ENCODE assay signal across 8 mouse cellular contexts in genomic region chr15:86405527-86405926, GRCm38 (mm10).
DNase-seq lines count a peak whose midpoint lies in the region; ATAC-seq lines count a peak whose summit lies in the region.

No protein-coding gene starts in this region.

- peak; percentile 65 for DNase-seq in forebrain, embryonic 11.5 days (ENCODE audit: low spot score)
- peak; percentile 56 for DNase-seq in A20 (ENCODE audit: low read depth, low spot score)
- DNase-seq in adrenal gland, postnatal 10 days, result peak; percentile 74
- peak; percentile 42 for DNase-seq in embryo, embryonic 9.5 days (ENCODE audit: extremely low spot score)
- peak; percentile 67 for DNase-seq in lung, postnatal 36 days
- peak; percentile 21 for DNase-seq in spleen, adult 12 weeks (ENCODE audit: low spot score)

- H3K36me3 ChIP-seq in forebrain, embryonic 11.5 days (ENCODE audit: control insufficient read depth, insufficient read depth, low read length), result no peaks in the 10 kb centered on the region
- H3K36me3 ChIP-seq in forebrain, embryonic 13.5 days (ENCODE audit: poor library complexity, severe bottlenecking), result no peaks in the 10 kb centered on the region
- H3K36me3 ChIP-seq in kidney, embryonic 16.5 days (ENCODE audit: insufficient read depth, low read length), result no peaks in the 10 kb centered on the region

- no peak overlapping the region for H3K27ac ChIP-seq in forebrain, embryonic 11.5 days (ENCODE audit: low read depth, low read length)
- H3K27ac ChIP-seq in forebrain, embryonic 13.5 days, result no peak overlapping the region
- no peak overlapping the region for H3K27ac ChIP-seq in kidney, embryonic 16.5 days (ENCODE audit: low read length)

- H3K4me1 ChIP-seq in forebrain, embryonic 11.5 days (replicated peaks; ENCODE audit: control insufficient read depth, insufficient read depth, low read length), result no peaks in the 10 kb centered on the region
- no peaks in the 10 kb centered on the region for H3K4me1 ChIP-seq in forebrain, embryonic 13.5 days
- no peaks in the 10 kb centered on the region for H3K4me1 ChIP-seq in kidney, embryonic 16.5 days (ENCODE audit: insufficient read depth, low read length)

- peaks cover 3% of the 10 kb centered on the region; the same call in 1 of the 2 replicates for H3K27me3 ChIP-seq in forebrain, embryonic 11.5 days (ENCODE audit: control insufficient read depth, insufficient read depth, low read length)
- H3K27me3 ChIP-seq in forebrain, embryonic 13.5 days, result peaks cover 13% of the 10 kb centered on the region
- H3K27me3 ChIP-seq in kidney, embryonic 16.5 days (ENCODE audit: insufficient read depth, low read length), result no peaks in the 10 kb centered on the region

- WGBS in forebrain, embryonic 11.5 days, result 16% methylated on average over 4 of the region's 4 CpGs
- 23% methylated on average over 4 of the region's 4 CpGs for WGBS in forebrain, embryonic 13.5 days
- WGBS in kidney, embryonic 16.5 days, result 31% methylated on average over 4 of the region's 4 CpGs

- no peak overlapping the region for H3K9ac ChIP-seq in forebrain, embryonic 11.5 days (ENCODE audit: low read length)
- no peak overlapping the region for H3K9ac ChIP-seq in forebrain, embryonic 13.5 days
- H3K9ac ChIP-seq in kidney, embryonic 16.5 days (replicated peaks; ENCODE audit: low read length), result no peak overlapping the region

- no peak overlapping the region for H3K4me2 ChIP-seq in forebrain, embryonic 11.5 days (ENCODE audit: low read depth, low read length, severe bottlenecking)
- no peak overlapping the region for H3K4me2 ChIP-seq in forebrain, embryonic 13.5 days
- no peak overlapping the region for H3K4me2 ChIP-seq in kidney, embryonic 16.5 days (replicated peaks; ENCODE audit: low read depth, low read length)

- no peaks in the 10 kb centered on the region for H3K9me3 ChIP-seq in forebrain, embryonic 11.5 days (ENCODE audit: control insufficient read depth, low read length)
- H3K9me3 ChIP-seq in forebrain, embryonic 13.5 days (replicated peaks), result no peaks in the 10 kb centered on the region
- no peaks in the 10 kb centered on the region for H3K9me3 ChIP-seq in kidney, embryonic 16.5 days (ENCODE audit: low read length)

- no peak for ATAC-seq in forebrain, embryonic 11.5 days (replicated peaks; ENCODE audit: low FRiP score)
- ATAC-seq in forebrain, embryonic 13.5 days, result no peak
- 0 out of 2 replicates have a peak, but pooled peaks have one; percentile 36 for ATAC-seq in kidney, embryonic 16.5 days (ENCODE audit: low FRiP score, low TSS enrichment)

- H3K4me3 ChIP-seq in forebrain, embryonic 11.5 days (ENCODE audit: low read depth, low read length), result no peak overlapping the region
- H3K4me3 ChIP-seq in forebrain, embryonic 13.5 days, result no peak overlapping the region
- no peak overlapping the region for H3K4me3 ChIP-seq in kidney, embryonic 16.5 days (ENCODE audit: low read length)

Comparison
In these comparisons a context has a peak if more than half of its experiments do, and no peak if none do; other contexts are left out.
1. DNase-seq: peak in every context shown above with its lines; median percentile 74 in adrenal gland, postnatal 10 days; 67 in lung, postnatal 36 days; 65 in forebrain, embryonic 11.5 days; 56 in A20; 42 in embryo, embryonic 9.5 days; 21 in spleen, adult 12 weeks.